Comparison of ENCODE assay signal across 31 mouse cellular contexts in genomic region chr9:72795243-72795642, GRCm38 (mm10). TPM values are rescaled to one million over a fixed set of nuclear protein-coding genes. Genes with fewer than 3 reads are reported as not detected.
DNase-seq lines count a peak whose midpoint lies in the region; ATAC-seq lines count a peak whose summit lies in the region.
"Had no signal": no experiment of that assay in that cellular context is flagged by ENCODE, and none has a peak within 500 bp of the region (broad histone marks: within the 10 kb centered on the region; RNA-seq: fewer than 3 reads in every experiment).

No protein-coding gene starts in this region.

- no peak overlapping the region for H3K27ac ChIP-seq in liver, embryonic 12.5 days
- H3K27ac ChIP-seq: embryonic facial prominence, embryonic 13.5 days; embryonic facial prominence, embryonic 15.5 days; forebrain, embryonic 10.5 days; forebrain, embryonic 12.5 days had no signal

- H3K27me3 ChIP-seq in liver, embryonic 12.5 days (replicated peaks) = peaks cover 8% of the 10 kb centered on the region; the same call in 1 of the 2 replicates
- H3K27me3 ChIP-seq: CH12.LX; embryonic facial prominence, embryonic 13.5 days; embryonic facial prominence, embryonic 15.5 days; forebrain, embryonic 12.5 days; Patski had no signal

- no peak for DNase-seq in frontal cortex, postnatal 36 days (ENCODE audit: low spot score in 2 of 2)
- peak; percentile 20 to 67 for DNase-seq in layer of hippocampus, adult 18-20 months (ENCODE audit: low spot score in 2 of 2)
- DNase-seq in layer of hippocampus, adult 8-10 months (ENCODE audit: low spot score in 2 of 2) = no peak
- peak; percentile 40 for DNase-seq in layer of hippocampus, adult 9-11 months
- no peak for DNase-seq in layer of hippocampus, postnatal 36 days
- DNase-seq in brain, adult 2 months (ENCODE audit: low read depth, low spot score) = peak; percentile 44
- DNase-seq: adrenal gland, adult 8-10 months; adrenal gland, postnatal 14 days; adrenal gland, postnatal 36 days; B cell, adult 2 months; cerebellum, adult 11 months; cerebellum, adult 18-20 months; cerebellum, adult 8-10 months; cerebellum, adult 9-11 months; cerebellum, postnatal 14 days; cerebellum, postnatal 36 days; embryo, embryonic 11 days had no signal

- no peak overlapping the region for H3K4me2 ChIP-seq in liver, embryonic 12.5 days
- H3K4me2 ChIP-seq: embryonic facial prominence, embryonic 13.5 days; embryonic facial prominence, embryonic 15.5 days; forebrain, embryonic 12.5 days had no signal

- peaks cover 12% of the 10 kb centered on the region for H3K4me1 ChIP-seq in liver, embryonic 12.5 days

- ATAC-seq in frontal cortex, adult (ENCODE audit: low TSS enrichment) = 0 out of 2 replicates have a peak, but pooled peaks have one; percentile 59
- no peak for ATAC-seq in liver, embryonic 12.5 days
- ATAC-seq: activated CD4-positive, CD25-positive, alpha-beta regulatory T cell, adult 4 months; CD4-positive, CD25-positive, alpha-beta regulatory T cell, adult 4 months; forebrain, embryonic 14.5 days; Patski had no signal

- no peaks in the 10 kb centered on the region for H3K36me3 ChIP-seq in liver, embryonic 12.5 days
- H3K36me3 ChIP-seq: embryonic facial prominence, embryonic 13.5 days; embryonic facial prominence, embryonic 15.5 days; forebrain, embryonic 10.5 days; forebrain, embryonic 12.5 days; G1E had no signal

- 58% methylated on average over 3 of the region's 3 CpGs for WGBS in liver, embryonic 12.5 days (ENCODE audit: insufficient replicate concordance)

- no peak overlapping the region for H3K4me3 ChIP-seq in liver, embryonic 12.5 days
- H3K4me3 ChIP-seq: embryonic facial prominence, embryonic 13.5 days; embryonic facial prominence, embryonic 15.5 days; erythroblast, embryonic 14.5 days; forebrain, embryonic 10.5 days; forebrain, embryonic 12.5 days had no signal

- no peak overlapping the region for H3K9ac ChIP-seq in liver, embryonic 12.5 days
- H3K9ac ChIP-seq: embryonic facial prominence, embryonic 13.5 days; embryonic facial prominence, embryonic 15.5 days; forebrain, embryonic 12.5 days had no signal

- H3K9me3 ChIP-seq in liver, embryonic 12.5 days (replicated peaks) = no peaks in the 10 kb centered on the region
- H3K9me3 ChIP-seq: embryonic facial prominence, embryonic 13.5 days; forebrain, embryonic 12.5 days; G1E had no signal

RNA-seq across cellular contexts. Expression of gene Prtg, which starts 11.4 kb away (rescaled TPM):
- 1 to 10 TPM; 3.0 to 3.1 TPM for total RNA-seq in layer of hippocampus, adult 18-20 months (2021)
- 1 to 10 TPM; 2.2 to 2.9 (median 2.7) TPM for total RNA-seq in layer of hippocampus, adult 8-10 months (2022)
- total RNA-seq in layer of hippocampus, postnatal 36 days (2021) = 1 to 10 TPM; 2.3 to 3.0 TPM
- 0.37 and 0.52 TPM in 2 replicates for polyA plus RNA-seq in liver, embryonic 12.5 days (2016; fragmentation: Nextera tagmentation; extraction: Ambion mirVana)
- total RNA-seq: CH12.LX; common myeloid progenitor, adult 5-6 weeks had no signal
- polyA plus RNA-seq: activated CD4-positive, CD25-positive, alpha-beta regulatory T cell, adult 4 months; erythroblast, embryonic 14.5 days; G1E had no signal

Comparison
In these comparisons a context has a peak if more than half of its experiments do, and no peak if none do; other contexts are left out.
1. DNase-seq: peak in layer of hippocampus, adult 18-20 months (2 of 2), layer of hippocampus, adult 9-11 months (single experiment) and brain, adult 2 months (single experiment); none in frontal cortex, postnatal 36 days (0 of 2), layer of hippocampus, adult 8-10 months (0 of 2) and layer of hippocampus, postnatal 36 days (0 of 2).